Mouse (Mus musculus): ENCODE data around the gene Usp32.

Usp32 gene

GRCm38 (mm10) chr11:84944639-84945435 is 195.1 kb downstream of the Usp32 start:
- WGBS: 48% methylated on average over 12 of the region's 12 CpGs

GRCm38 (mm10) chr11:84943948-84944347 is 196.0 kb downstream of the Usp32 start:
- 35% methylated on average over 15 of the region's 15 CpGs for WGBS

GRCm38 (mm10) chr11:84940140-84940539 is 199.8 kb downstream of the Usp32 start:
- WGBS: 35% methylated on average over 10 of the region's 10 CpGs

- 23% methylated on average over 8 of the region's 8 CpGs for WGBS
These were observed 200.4 kb downstream of the Usp32 start for GRCm38 (mm10) chr11:84939508-84940053.
